Mouse (Mus musculus): ENCODE data around the gene Zfp281.

The Zfp281 gene

GRCm38 (mm10) chr1:136613300-136613751, 11.4 kb upstream of the Zfp281 start:
- no peak for DNase-seq (ENCODE audit: low spot score)

GRCm38 (mm10) chr1:136614748-136615440, 9.8 kb upstream of the Zfp281 start:
- DNase-seq (ENCODE audit: low spot score): no peak

GRCm38 (mm10) chr1:136617163-136617788, 7.4 kb upstream of the Zfp281 start:
- DNase-seq (ENCODE audit: low spot score): no peak

GRCm38 (mm10) chr1:136618570-136618969, 6.1 kb upstream of the Zfp281 start:
- no peak for DNase-seq (ENCODE audit: low spot score)

GRCm38 (mm10) chr1:136625019-136625895, 556 bp downstream of the Zfp281 start:
- peak; percentile 31 for DNase-seq (ENCODE audit: low spot score)

- DNase-seq (ENCODE audit: low spot score): no peak
These were observed 1.4 kb downstream of the Zfp281 start for GRCm38 (mm10) chr1:136626141-136626540.

GRCm38 (mm10) chr1:136626756-136627155, 2.1 kb downstream of the Zfp281 start:
- no peak for DNase-seq (ENCODE audit: low spot score)

GRCm38 (mm10) chr1:136627591-136627990, 2.9 kb downstream of the Zfp281 start:
- no peak for DNase-seq (ENCODE audit: low spot score)

GRCm38 (mm10) chr1:136632891-136633290, 8.2 kb downstream of the Zfp281 start:
- no peak for DNase-seq (ENCODE audit: low spot score)

- DNase-seq (ENCODE audit: low spot score): no peak
These were observed 10.9 kb downstream of the Zfp281 start for GRCm38 (mm10) chr1:136635644-136636043.

- no peak for DNase-seq (ENCODE audit: low spot score)
These were observed 12.2 kb downstream of the Zfp281 start for GRCm38 (mm10) chr1:136636946-136637345.

- DNase-seq (ENCODE audit: low spot score): no peak
These were observed 13.0 kb downstream of the Zfp281 start for GRCm38 (mm10) chr1:136637696-136638095.

- DNase-seq (ENCODE audit: low spot score): no peak
These were observed 13.5 kb downstream of the Zfp281 start for GRCm38 (mm10) chr1:136638211-136638610.

- no peak for DNase-seq (ENCODE audit: low spot score)
These were observed 14.0 kb downstream of the Zfp281 start for GRCm38 (mm10) chr1:136638699-136639098.

- DNase-seq (ENCODE audit: low spot score): no peak
These were observed 14.5 kb downstream of the Zfp281 start for GRCm38 (mm10) chr1:136639221-136639620.

GRCm38 (mm10) chr1:136642701-136643100, 18.0 kb downstream of the Zfp281 start:
- DNase-seq (ENCODE audit: low spot score): no peak

- no peak for DNase-seq (ENCODE audit: low spot score)
These were observed 19.8 kb downstream of the Zfp281 start for GRCm38 (mm10) chr1:136644486-136644885.

GRCm38 (mm10) chr1:136645849-136646625, 21.3 kb downstream of the Zfp281 start:
- DNase-seq (ENCODE audit: low spot score): no peak

GRCm38 (mm10) chr1:136652066-136652465, 27.4 kb downstream of the Zfp281 start:
- DNase-seq (ENCODE audit: low spot score): no peak

GRCm38 (mm10) chr1:136653526-136653925, 28.8 kb downstream of the Zfp281 start:
- DNase-seq (ENCODE audit: low spot score): no peak

GRCm38 (mm10) chr1:136654385-136654784, 29.7 kb downstream of the Zfp281 start:
- DNase-seq (ENCODE audit: low spot score): no peak

- no peak for DNase-seq (ENCODE audit: low spot score)
These were observed 31.9 kb downstream of the Zfp281 start for GRCm38 (mm10) chr1:136656619-136657018.

Data from lung, postnatal 25 days (tissue).